Mouse (Mus musculus): ENCODE results near the gene Itk.

- TF ChIP-seq CTCF (IDR thresholded peaks at IDR 0.05; ENCODE audit: control insufficient read depth, insufficient read depth, insufficient replicate concordance, low read depth, low read length) (no peak), POLR2A (IDR thresholded peaks at IDR 0.05; ENCODE audit: control insufficient read depth, low read depth, low read length) (no peak)
Measured at GRCm38 (mm10) chr11:46380097-46380675, 9.1 kb downstream of the Itk start.

Data from testis, adult 2 months (tissue).